Mouse (Mus musculus) hindbrain, postnatal 0 days (tissue): ENCODE measurements around the gene Gm5134. TPM values are rescaled to one million over a fixed set of nuclear protein-coding genes. Genes with fewer than 3 reads are reported as not detected.

ENCODE experiments used
- ATAC-seq: fragments of 200-750 bp; cut with Nextera tagmentation; 2 replicates; pipeline ENCODE4 v1.8.0; 2017; ENCODE audit warnings: mild to moderate bottlenecking, moderate TSS enrichment, moderate library complexity
- DNase-seq: peaks from one replicate; pipeline ENCODE4 v3.0.0-alpha.2; 2015; ENCODE audit warnings: low spot score
- H3K27ac ChIP-seq: fragments of 300-500 bp; sonication (generic); 2 replicates; pipeline ENCODE4 v1.5.1; 2014; ENCODE audit warnings: mild to moderate bottlenecking
- H3K27me3 ChIP-seq: fragments of 300-500 bp; sonication (generic); 2 replicates; pipeline ENCODE4 v1.6.1; 2014; ENCODE audit warnings: low read length, mixed read lengths; ENCODE audit not compliant: insufficient read depth
- H3K36me3 ChIP-seq: fragments of 300-500 bp; sonication (generic); 2 replicates; pipeline ENCODE4 v1.6.1; 2014; ENCODE audit warnings: low read length, mixed read lengths; ENCODE audit not compliant: insufficient read depth
- H3K4me1 ChIP-seq: fragments of 300-500 bp; sonication (generic); 2 replicates; pipeline ENCODE4 v1.6.1; 2014; ENCODE audit warnings: antibody characterized with exemption, low read length, mixed read lengths; ENCODE audit not compliant: insufficient read depth
- H3K4me2 ChIP-seq: fragments of 300-500 bp; sonication (generic); 2 replicates; pipeline ENCODE4 v1.6.1; 2014; ENCODE audit warnings: low read depth, mild to moderate bottlenecking, low read length, moderate library complexity, mixed read lengths
- H3K4me3 ChIP-seq: fragments of 300-500 bp; sonication (generic); 2 replicates; pipeline ENCODE4 v1.5.1; 2014; ENCODE audit warnings: low read length
- H3K9ac ChIP-seq: fragments of 300-500 bp; sonication (generic); replicated peaks from 2 replicates; pipeline ENCODE4 v1.6.1; 2014; ENCODE audit warnings: mild to moderate bottlenecking, low read length, moderate library complexity, mixed read lengths
- H3K9me3 ChIP-seq: fragments of 300-500 bp; sonication (generic); 2 replicates; pipeline ENCODE4 v1.6.1; 2016; ENCODE audit warnings: low read length, mixed read lengths
- CTCF ChIP-seq: IDR thresholded peaks from 2 replicates; pipeline ENCODE4 v1.5.1; 2016; ENCODE audit warnings: antibody characterized with exemption, control low read depth, low read depth
- WGBS: fragments of 180-500 bp; shearing (Covaris S2); extraction: QIAGEN DNeasy Blood & Tissue Kit; methylation state at CpG from one replicate; pipeline ENCODE4 v1.1.7; 2014; 5-methylcytosine and 5-hydroxymethylcytosine counted together
- polyA plus RNA-seq: library from polyadenylated mRNA; unstranded; fragments of >200 nt; fragmentation: Nextera tagmentation; extraction: Ambion mirVana; gene quantifications from 2 replicates; pipeline ENCODE4 v1.2.1, GENCODE M21; 2015
- total RNA-seq: library from RNA; depleted of rRNA; stranded (reverse); fragments of >200 nt; gene quantifications from 2 replicates; pipeline ENCODE4 v1.2.3, GENCODE M21; 2014

Gm5134 gene
- total and polyA plus RNA-seq, 2 experiments from 2014 or later, result not detected

- WGBS, result under 1% methylated on average over 76 of the region's 76 CpGs
- no peak for TF ChIP-seq CTCF
- peaks cover 14% of the 10 kb centered on the region; the same call in 1 of the 2 replicates for H3K4me1 ChIP-seq
Measured at GRCm38 (mm10) chr10:75921026-75921725, 33.1 kb upstream of the Gm5134 start, which contains the start of gene Smarcb1. Gene Smarcb1 (minus strand): TSS chr10:75921617.

GRCm38 (mm10) chr10:75921726-75922560 is 32.4 kb upstream of the Gm5134 start:
- Histone ChIP-seq H3K4me2 (peak overlapping the region; percentile 72), H3K27me3 (no peaks in the 10 kb centered on the region), H3K36me3 (no peaks in the 10 kb centered on the region), H3K27ac (peak overlapping the region; percentile 99), H3K9me3 (no peaks in the 10 kb centered on the region), H3K4me3 (peak overlapping the region; percentile 96), H3K9ac (peak overlapping the region; percentile 97), H3K4me1 (peaks cover 14% of the 10 kb centered on the region; the same call in 1 of the 2 replicates)
- DNase-seq (peak; percentile 37), ATAC-seq (peak; percentile 57)
- TF ChIP-seq CTCF, result no peak
- 4% methylated on average over 22 of the region's 22 CpGs for WGBS

More at GRCm38 (mm10) chr10:75921026-75921725, 33.1 kb upstream of the Gm5134 start, which contains the start of gene Smarcb1:
- H3K27me3 ChIP-seq, result no peaks in the 10 kb centered on the region
- H3K36me3 ChIP-seq, result peaks cover 6% of the 10 kb centered on the region; the same call in 1 of the 2 replicates
- no peaks in the 10 kb centered on the region for H3K9me3 ChIP-seq
- ATAC-seq (peak; percentile 92), DNase-seq (peak; percentile 99)
- peak within 1 kb of the TSS; percentile 99 for H3K27ac ChIP-seq
- H3K4me2 ChIP-seq, result peak within 1 kb of the TSS; percentile 72
- H3K9ac ChIP-seq, result peak within 1 kb of the TSS; percentile 97
- peak within 1 kb of the TSS; percentile 96 for H3K4me3 ChIP-seq

- ATAC-seq, result no peak
- 43% methylated on average over 2 of the region's 2 CpGs for WGBS
Measured at GRCm38 (mm10) chr10:75924324-75924723, 30.0 kb upstream of the Gm5134 start.

GRCm38 (mm10) chr10:75926396-75926795 is 27.9 kb upstream of the Gm5134 start:
- peaks cover 3% of the 10 kb centered on the region for H3K4me1 ChIP-seq
- H3K4me2 ChIP-seq, result no peak overlapping the region
- no peaks in the 10 kb centered on the region for H3K36me3 ChIP-seq
- WGBS, result 74% methylated on average over 13 of the region's 13 CpGs
- H3K27me3 ChIP-seq, result no peaks in the 10 kb centered on the region
- no peak overlapping the region for H3K27ac ChIP-seq
- TF ChIP-seq CTCF, result no peak
- no peak overlapping the region for H3K4me3 ChIP-seq
- no peaks in the 10 kb centered on the region for H3K9me3 ChIP-seq
- ATAC-seq (no peak), DNase-seq (no peak)
- H3K9ac ChIP-seq, result no peak overlapping the region

More at GRCm38 (mm10) chr10:75924324-75924723, 30.0 kb upstream of the Gm5134 start:
- Histone ChIP-seq H3K4me3 (no peak overlapping the region), H3K9me3 (no peaks in the 10 kb centered on the region), H3K36me3 (no peaks in the 10 kb centered on the region), H3K4me1 (0 out of 2 replicates have a peak, but pooled peaks cover 3% of the 10 kb centered on the region), H3K9ac (no peak overlapping the region), H3K4me2 (no peak overlapping the region), H3K27me3 (no peaks in the 10 kb centered on the region), H3K27ac (no peak overlapping the region)
- peak; percentile 30 for TF ChIP-seq CTCF
- no peak for DNase-seq

GRCm38 (mm10) chr10:75930304-75930703 is 24.0 kb upstream of the Gm5134 start:
- WGBS, result 20% methylated on average over 6 of the region's 6 CpGs
- DNase-seq (peak; percentile 33), ATAC-seq (0 out of 2 replicates have a peak, but pooled peaks have one; percentile 6)
- no peak overlapping the region for H3K27ac ChIP-seq
- no peak overlapping the region for H3K4me3 ChIP-seq
- H3K9me3 ChIP-seq, result no peaks in the 10 kb centered on the region
- H3K36me3 ChIP-seq, result no peaks in the 10 kb centered on the region
- H3K4me1 ChIP-seq, result peaks cover 14% of the 10 kb centered on the region
- TF ChIP-seq CTCF, result no peak
- H3K4me2 ChIP-seq, result no peak overlapping the region
- H3K9ac ChIP-seq, result no peak overlapping the region
- H3K27me3 ChIP-seq, result no peaks in the 10 kb centered on the region

GRCm38 (mm10) chr10:75931311-75931710 is 23.0 kb upstream of the Gm5134 start:
- no peak for DNase-seq
- TF ChIP-seq CTCF, result no peak
- 28% methylated on average over 7 of the region's 7 CpGs for WGBS

More at GRCm38 (mm10) chr10:75931311-75931710, 23.0 kb upstream of the Gm5134 start:
- Histone ChIP-seq H3K4me2 (peak overlapping the region; percentile 87), H3K4me3 (peak overlapping the region; percentile 43), H3K9me3 (no peaks in the 10 kb centered on the region), H3K27ac (no peak overlapping the region), H3K36me3 (no peaks in the 10 kb centered on the region), H3K27me3 (no peaks in the 10 kb centered on the region), H3K4me1 (peaks cover 14% of the 10 kb centered on the region), H3K9ac (no peak overlapping the region)
- ATAC-seq, result no peak
